Mouse (Mus musculus) lung, embryonic 14.5 days (tissue): ENCODE measurements around the gene Mpp5. TPM values are rescaled to one million over a fixed set of nuclear protein-coding genes. Genes with fewer than 3 reads are reported as not detected.

ENCODE experiments used
- ATAC-seq: fragments of 200-750 bp; cut with Nextera tagmentation; 2 replicates; pipeline ENCODE4 v1.8.0; 2017; ENCODE audit warnings: mild to moderate bottlenecking, moderate TSS enrichment, moderate library complexity; ENCODE audit not compliant: insufficient read depth
- DNase-seq: peaks from one replicate; pipeline ENCODE4 v3.0.0-alpha.2; 2015
- H3K27ac ChIP-seq: fragments of 300-500 bp; sonication (generic); 2 replicates; pipeline ENCODE4 v1.5.1; 2014; ENCODE audit warnings: low read depth, mild to moderate bottlenecking, moderate library complexity
- H3K27me3 ChIP-seq: fragments of 300-500 bp; sonication (generic); 2 replicates; pipeline ENCODE4 v1.6.1; 2014; ENCODE audit warnings: low read length, control low read depth; ENCODE audit not compliant: insufficient read depth
- H3K36me3 ChIP-seq: fragments of 300-500 bp; sonication (generic); 2 replicates; pipeline ENCODE4 v1.6.1; 2014; ENCODE audit warnings: control low read depth; ENCODE audit not compliant: insufficient read depth
- H3K4me1 ChIP-seq: fragments of 300-500 bp; sonication (generic); 2 replicates; pipeline ENCODE4 v1.6.1; 2014; ENCODE audit warnings: antibody characterized with exemption, control low read depth; ENCODE audit not compliant: insufficient read depth
- H3K4me2 ChIP-seq: fragments of 300-500 bp; sonication (generic); 2 replicates; pipeline ENCODE4 v1.6.1; 2014; ENCODE audit warnings: mild to moderate bottlenecking
- H3K4me3 ChIP-seq: fragments of 300-500 bp; sonication (generic); 2 replicates; pipeline ENCODE4 v1.5.1; 2014; ENCODE audit warnings: low read depth, low read length
- H3K9ac ChIP-seq: fragments of 300-500 bp; sonication (generic); 2 replicates; pipeline ENCODE4 v1.6.1; 2014
- H3K9me3 ChIP-seq: fragments of 300-500 bp; sonication (generic); 2 replicates; pipeline ENCODE4 v1.6.1; 2016; ENCODE audit warnings: low read depth, low read length, control low read depth
- CTCF ChIP-seq: IDR thresholded peaks from 2 replicates; pipeline ENCODE4 v1.5.1; 2016; ENCODE audit warnings: antibody characterized with exemption, low read depth
- WGBS: fragments of 180-500 bp; shearing (Covaris S2); extraction: QIAGEN DNeasy Blood & Tissue Kit; methylation state at CpG from one replicate; pipeline ENCODE4 v1.1.7; 2014; 5-methylcytosine and 5-hydroxymethylcytosine counted together
- polyA plus RNA-seq: library from polyadenylated mRNA; unstranded; fragments of >200 nt; fragmentation: Nextera tagmentation; extraction: Ambion mirVana; gene quantifications from 2 replicates; pipeline ENCODE4 v1.2.1, GENCODE M21; 2014

Gene Mpp5
- polyA plus RNA-seq, 1 experiment from 2014 or later = 18.7 TPM

DNA sequence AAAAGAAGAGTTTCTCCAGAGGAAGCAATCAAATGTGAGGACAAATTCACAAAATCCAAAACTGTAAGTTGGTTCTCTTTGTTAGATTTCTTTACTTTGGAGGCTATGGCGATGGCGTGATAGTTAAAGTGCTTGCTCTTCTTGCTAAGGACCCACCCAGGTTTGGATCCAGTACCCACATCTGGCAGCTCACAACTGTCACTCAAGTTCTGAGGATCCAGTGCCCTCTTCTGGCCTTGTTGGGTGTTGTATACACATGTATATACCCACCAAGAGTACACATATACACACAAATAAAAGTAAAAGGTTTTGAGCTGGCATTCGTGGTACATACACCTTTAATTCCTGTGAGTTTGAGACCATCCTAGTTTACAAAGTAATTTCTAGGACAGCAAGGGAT is 125.9 kb downstream of the Mpp5 start:
- Histone ChIP-seq H3K4me3 (no peak overlapping the region), H3K4me2 (no peak overlapping the region), H3K27me3 (no peaks in the 10 kb centered on the region), H3K9ac (no peak overlapping the region), H3K9me3 (no peaks in the 10 kb centered on the region), H3K27ac (no peak overlapping the region), H3K36me3 (peaks cover 71% of the 10 kb centered on the region), H3K4me1 (no peaks in the 10 kb centered on the region)
- WGBS = 93% methylated on average over 3 of the region's 3 CpGs
- TF ChIP-seq CTCF = no peak
- DNase-seq (no peak), ATAC-seq (no peak)

DNA sequence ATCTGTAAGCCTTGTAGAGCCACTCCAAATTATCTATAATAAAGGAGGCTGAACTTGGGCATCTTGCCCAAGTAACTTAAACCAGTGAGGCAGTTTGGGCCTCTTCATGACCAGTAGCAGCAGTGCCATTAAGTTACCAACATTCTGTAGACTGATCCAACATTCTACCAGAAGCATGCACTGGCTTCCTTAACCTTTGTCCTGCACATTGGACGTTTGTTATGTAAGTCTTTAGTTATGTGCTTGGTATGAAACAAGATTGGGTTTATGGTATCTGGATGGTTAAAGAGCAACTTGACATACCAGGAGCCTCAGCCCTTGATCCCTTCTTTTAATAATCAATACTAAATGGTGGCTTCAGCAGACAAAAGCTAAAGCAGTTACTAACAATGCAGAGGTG is 141.4 kb downstream of the Mpp5 start:
- H3K36me3 ChIP-seq = peaks cover 25% of the 10 kb centered on the region
- no peaks in the 10 kb centered on the region for H3K9me3 ChIP-seq
- no peak for ATAC-seq
- no peak overlapping the region for H3K4me2 ChIP-seq
- no peak overlapping the region for H3K4me3 ChIP-seq
- H3K27me3 ChIP-seq = no peaks in the 10 kb centered on the region
- DNase-seq = no peak
- no peak for TF ChIP-seq CTCF
- WGBS = 53% methylated on average over 1 of the region's 1 CpGs
- H3K9ac ChIP-seq = no peak overlapping the region
- H3K4me1 ChIP-seq = 0 out of 2 replicates have a peak, but pooled peaks cover 3% of the 10 kb centered on the region
- H3K27ac ChIP-seq = no peak overlapping the region

Other genes starting within 250 kb of the Mpp5 start
- not detected in 2 replicates for gene Fam71d, start 57.4 kb upstream of the Mpp5 start, polyA plus RNA-seq
- 55.6 and 56.9 TPM in 2 replicates for gene Atp6v1d, start 112.7 kb downstream of the Mpp5 start, polyA plus RNA-seq
- 231 and 243 TPM in 2 replicates for gene Eif2s1, start 112.9 kb downstream of the Mpp5 start, polyA plus RNA-seq
- 5.9 and 6.4 TPM in 2 replicates for gene Plek2, start 158.1 kb downstream of the Mpp5 start, polyA plus RNA-seq